Mouse (Mus musculus) left cerebral cortex, adult 18-20 months (tissue): Measurements from ENCODE around the gene Hhipl1. TPM values are rescaled to one million over a fixed set of nuclear protein-coding genes. Genes with fewer than 3 reads are reported as not detected.

Experiments
- DNase-seq, 2 experiments: peaks; one replicate each; pipeline ENCODE4 v3.0.0; 2021 to 2022; ENCODE audit warnings: low spot score in 2 of 2, mixed read lengths in 1 of 2
- total RNA-seq, 2 experiments: library from RNA; stranded (reverse); gene quantifications; 2 replicates each; pipeline ENCODE4 v1.2.3; 2021

Hhipl1 gene
- total RNA-seq, 2 experiments from 2014 or later = 7.9 to 9.0 TPM

GRCm38 (mm10) chr12:108354284-108354683 is 48.2 kb downstream of the Hhipl1 start:
- DNase-seq = no peak

GRCm38 (mm10) chr12:108355271-108355670 is 49.2 kb downstream of the Hhipl1 start:
- no peak for DNase-seq

DNA sequence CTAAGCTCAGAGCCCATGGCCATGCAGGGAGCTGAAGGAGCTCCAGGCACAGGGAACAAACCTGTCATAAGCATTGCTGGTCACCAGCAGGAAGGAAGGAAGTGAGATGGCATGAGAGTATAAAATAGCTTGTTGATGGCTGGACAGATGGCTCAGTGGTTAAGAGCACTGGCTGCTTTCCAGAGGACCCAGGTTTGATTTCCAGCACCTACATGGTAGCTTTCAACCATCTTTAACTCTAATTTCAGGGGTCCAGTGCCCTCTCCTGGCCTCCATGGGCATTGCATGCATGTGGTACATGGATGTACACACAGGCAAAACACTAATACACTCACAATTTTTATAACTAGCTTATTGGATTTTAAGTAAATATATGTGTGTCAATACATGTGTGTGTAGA is 49.9 kb downstream of the Hhipl1 start:
- no peak for DNase-seq

DNA sequence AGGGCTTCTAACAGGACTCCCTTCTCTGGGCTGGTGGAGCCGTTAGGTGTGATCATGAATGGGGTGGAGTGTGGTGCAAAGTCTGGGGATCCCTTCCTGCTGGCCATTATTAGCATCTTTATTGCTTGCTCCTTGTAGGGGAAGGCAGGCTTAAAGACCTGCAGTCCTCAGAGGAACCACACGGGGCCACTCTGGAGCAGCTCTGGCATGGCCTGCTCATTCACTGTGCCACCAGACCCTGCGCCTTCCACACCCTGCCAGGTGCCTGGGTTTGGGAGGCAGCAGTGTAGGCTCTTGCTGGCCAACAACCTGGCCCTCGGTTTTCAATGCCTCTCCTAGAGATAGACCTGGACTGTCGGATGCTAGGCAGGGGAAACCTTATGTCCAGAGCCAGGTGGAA is 57.7 kb downstream of the Hhipl1 start:
- DNase-seq = peak; percentile 85 to 90

DNA sequence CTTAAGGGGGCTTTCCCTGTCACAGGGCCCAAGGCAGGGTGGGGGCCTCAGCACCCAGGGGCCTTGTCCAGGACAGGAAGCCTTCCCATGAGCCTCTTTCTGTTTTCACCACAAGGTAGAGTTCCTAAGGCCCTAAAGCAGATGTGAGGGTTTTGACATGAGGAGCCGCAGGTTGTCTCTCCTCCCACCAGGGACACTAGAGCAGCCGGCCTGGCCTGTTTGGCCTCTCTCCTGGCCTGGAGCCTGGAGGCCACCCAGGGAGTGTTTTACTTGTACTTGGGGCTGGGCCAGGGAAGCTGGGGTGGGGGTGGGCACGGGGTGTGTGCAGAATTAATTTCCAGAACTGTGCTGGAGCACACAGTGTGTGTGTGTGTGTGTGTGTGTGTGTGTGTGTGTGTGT is 59.3 kb downstream of the Hhipl1 start:
- DNase-seq = no peak

DNA sequence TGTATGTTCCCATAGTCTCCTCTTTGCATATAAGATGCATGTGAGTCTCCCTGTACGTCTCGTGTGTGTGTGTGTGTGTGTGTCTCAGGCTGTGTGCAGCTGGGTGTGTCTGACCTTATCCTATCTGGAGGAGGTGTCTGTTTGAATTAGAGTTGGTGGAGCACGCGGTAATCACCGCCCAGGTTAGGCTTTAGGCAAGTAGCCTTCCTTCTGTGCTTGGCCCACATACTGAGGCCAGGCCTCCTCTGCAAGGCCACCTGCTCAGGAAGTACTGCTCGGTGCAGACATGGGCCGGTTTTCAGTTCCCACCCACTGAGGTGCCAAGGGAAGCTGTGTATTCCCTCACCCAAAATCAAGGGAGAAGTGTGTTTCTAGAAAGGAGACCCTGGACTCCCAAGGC is 59.8 kb downstream of the Hhipl1 start:
- DNase-seq = no peak

GRCm38 (mm10) chr12:108367909-108368308 is 61.8 kb downstream of the Hhipl1 start:
- no peak for DNase-seq

DNA sequence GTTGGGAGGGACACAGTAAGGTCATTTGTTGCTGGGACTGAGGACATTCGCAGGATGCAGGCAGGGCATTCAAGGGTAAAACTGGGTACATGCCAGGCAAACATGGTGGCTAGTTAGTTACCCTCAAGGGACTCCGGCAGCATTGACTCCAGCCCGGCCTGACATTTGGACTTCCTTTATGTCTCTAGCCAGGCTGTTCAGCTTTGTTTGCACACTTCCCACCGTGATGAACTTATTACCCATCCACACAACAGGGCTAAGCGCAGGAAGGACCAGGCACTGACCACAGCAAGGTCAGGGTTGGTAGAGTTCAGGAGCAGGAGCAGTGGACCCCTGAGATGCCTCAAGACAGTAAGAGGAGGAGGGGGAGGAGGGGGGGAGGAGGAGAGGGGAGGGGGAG is 62.9 kb downstream of the Hhipl1 start:
- no peak for DNase-seq

DNA sequence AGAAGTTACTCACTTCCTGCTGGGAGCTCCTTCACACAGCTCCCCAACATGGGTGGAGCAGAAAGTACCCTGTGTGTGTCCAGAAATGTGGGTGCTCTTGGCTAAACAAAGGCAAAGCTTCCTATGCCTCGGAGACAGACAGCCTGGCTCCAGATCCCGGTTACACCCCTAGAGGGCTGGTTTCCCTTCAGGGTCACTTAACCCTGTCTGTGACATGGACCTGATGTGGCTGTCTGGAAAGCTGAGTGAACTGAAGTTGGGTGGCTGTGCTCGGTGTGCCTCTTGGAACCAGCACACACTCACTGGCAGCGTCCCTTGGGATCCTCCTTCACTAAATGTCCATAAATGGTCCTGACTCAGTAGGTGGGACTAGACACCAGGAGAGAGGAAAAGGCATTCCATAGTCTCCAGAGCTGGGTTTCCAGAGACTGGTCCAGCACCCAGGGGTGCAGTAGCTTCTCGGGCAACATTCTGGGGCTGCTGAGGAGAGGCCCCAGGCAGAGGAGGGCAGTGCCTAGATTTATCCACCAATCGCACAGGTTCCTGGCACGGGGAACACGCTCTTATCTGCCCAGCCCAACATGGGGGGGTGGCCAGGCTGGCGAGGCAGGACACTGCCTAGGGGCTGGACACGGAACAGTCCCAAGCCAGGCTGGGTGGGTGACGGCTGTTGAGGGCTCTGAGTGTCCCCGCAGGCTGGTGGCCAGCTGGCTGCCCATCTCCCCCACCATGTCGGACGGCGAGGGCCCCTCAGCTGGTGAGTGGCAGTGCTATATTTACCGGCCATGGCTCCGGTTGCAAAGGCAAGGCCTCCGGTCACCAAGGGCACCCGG is 64.7 kb downstream of the Hhipl1 start, which contains the start of gene Eml1:
Gene Eml1, plus strand, starts transcription at position 362 of the 833 bp plus-strand sequence.
- no peak for DNase-seq

- no peak for DNase-seq
These were observed 65.3 kb downstream of the Hhipl1 start for GRCm38 (mm10) chr12:108371429-108371765.

DNA sequence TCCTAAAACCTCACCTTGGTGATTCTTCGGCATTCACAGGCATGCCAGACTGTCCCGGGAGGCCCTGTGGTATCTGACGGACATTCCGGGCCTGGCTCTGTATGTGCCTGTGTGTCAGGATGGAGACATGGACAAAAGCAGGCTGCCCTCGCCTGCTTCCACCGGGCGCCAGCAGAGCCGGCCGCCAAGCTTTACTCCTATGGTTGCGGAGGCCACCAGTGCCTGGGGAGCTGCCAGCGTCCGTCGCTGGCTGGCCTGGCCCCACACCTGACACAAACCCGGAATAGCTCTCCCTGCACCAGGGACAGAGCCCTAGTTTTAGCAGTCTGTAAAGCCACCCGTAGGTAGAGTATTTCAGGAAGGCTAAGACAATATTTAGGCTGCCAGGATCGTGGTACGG is 66.2 kb downstream of the Hhipl1 start:
- no peak for DNase-seq

DNA sequence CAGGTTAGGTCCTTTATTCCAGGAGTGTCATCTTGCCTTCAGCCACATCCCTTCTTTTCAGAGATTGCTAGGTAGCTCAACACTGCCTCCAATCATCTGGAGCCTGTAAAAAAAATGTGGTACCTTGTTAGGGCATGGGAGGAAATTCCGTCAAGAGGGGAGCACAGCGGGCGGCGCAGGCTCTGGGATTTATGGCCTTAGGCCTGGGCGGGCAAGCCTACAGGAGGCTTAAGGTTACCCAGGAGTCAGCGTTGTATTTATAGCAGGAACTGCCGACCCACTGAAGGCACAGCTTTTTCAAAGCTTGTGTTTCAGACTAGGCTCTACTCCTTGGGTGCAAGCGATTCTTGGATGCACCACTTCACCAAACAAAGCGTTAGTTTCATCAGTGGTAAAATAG is 67.5 kb downstream of the Hhipl1 start:
- no peak for DNase-seq

GRCm38 (mm10) chr12:108374689-108375088 is 68.6 kb downstream of the Hhipl1 start:
- no peak for DNase-seq

DNA sequence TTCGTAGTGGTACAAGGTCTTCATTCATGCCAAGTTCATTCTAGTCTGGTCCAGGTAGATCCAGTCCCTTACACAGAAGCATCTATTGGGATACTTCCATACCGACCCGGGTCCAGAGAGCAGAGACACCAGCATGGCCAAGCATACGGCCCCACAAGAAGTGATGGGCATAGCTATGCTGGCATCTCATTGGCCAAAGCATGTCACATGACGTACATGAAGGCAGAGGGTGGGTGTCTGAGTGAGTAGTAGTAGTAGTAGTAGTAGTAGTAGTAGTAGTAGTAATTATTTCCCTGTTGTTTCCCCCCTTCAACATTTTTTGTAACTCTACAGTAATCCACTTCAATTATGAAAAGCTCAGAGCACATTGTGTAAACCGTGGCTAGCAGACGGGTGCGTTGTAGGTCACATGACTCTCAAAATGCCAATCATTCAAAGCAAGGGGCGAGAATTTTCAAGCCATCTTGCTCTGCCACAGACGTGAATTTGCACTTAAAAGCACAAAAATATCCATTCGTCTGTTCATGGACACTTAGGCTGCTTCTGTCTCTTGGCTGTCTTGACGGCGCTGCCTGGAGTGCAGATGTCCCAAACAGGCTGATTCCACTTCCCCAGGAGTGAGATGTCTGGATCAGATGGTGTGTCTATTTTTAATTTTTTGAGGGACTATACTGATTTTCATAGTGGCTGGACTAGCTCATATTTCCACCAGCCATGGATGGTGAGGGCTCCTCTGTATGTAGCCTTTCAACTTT is 72.5 kb downstream of the Hhipl1 start:
- DNase-seq = no peak

Other genes with a start within 250 kb of the Hhipl1 start
- gene Setd3, start 127.0 kb upstream of the Hhipl1 start, total RNA-seq = 100 to 1,000 TPM; 178 to 186 TPM
- 10 to 100 TPM; 30.3 to 34.3 TPM for gene Ccnk, start 126.7 kb upstream of the Hhipl1 start, total RNA-seq
- gene Ccdc85c, start 30.8 kb upstream of the Hhipl1 start, total RNA-seq = 10 to 100 TPM; 75.6 to 77.6 TPM
- 100 to 1,000 TPM; 259 to 273 TPM for gene Cyp46a1, start 28.1 kb downstream of the Hhipl1 start, total RNA-seq
- 10 to 100 TPM; 60.4 to 64.1 TPM for gene Eml1, start 64.7 kb downstream of the Hhipl1 start, total RNA-seq
- 100 to 1,000 TPM; 241 to 261 TPM for gene Evl, start 248.4 kb downstream of the Hhipl1 start, total RNA-seq